Mouse (Mus musculus): ENCODE measurements around the gene Samd14. TPM values are rescaled to one million over a fixed set of nuclear protein-coding genes. Genes with fewer than 3 reads are reported as not detected.

Gene Samd14
- polyA plus RNA-seq, 1 experiment: 135 TPM

DNA sequence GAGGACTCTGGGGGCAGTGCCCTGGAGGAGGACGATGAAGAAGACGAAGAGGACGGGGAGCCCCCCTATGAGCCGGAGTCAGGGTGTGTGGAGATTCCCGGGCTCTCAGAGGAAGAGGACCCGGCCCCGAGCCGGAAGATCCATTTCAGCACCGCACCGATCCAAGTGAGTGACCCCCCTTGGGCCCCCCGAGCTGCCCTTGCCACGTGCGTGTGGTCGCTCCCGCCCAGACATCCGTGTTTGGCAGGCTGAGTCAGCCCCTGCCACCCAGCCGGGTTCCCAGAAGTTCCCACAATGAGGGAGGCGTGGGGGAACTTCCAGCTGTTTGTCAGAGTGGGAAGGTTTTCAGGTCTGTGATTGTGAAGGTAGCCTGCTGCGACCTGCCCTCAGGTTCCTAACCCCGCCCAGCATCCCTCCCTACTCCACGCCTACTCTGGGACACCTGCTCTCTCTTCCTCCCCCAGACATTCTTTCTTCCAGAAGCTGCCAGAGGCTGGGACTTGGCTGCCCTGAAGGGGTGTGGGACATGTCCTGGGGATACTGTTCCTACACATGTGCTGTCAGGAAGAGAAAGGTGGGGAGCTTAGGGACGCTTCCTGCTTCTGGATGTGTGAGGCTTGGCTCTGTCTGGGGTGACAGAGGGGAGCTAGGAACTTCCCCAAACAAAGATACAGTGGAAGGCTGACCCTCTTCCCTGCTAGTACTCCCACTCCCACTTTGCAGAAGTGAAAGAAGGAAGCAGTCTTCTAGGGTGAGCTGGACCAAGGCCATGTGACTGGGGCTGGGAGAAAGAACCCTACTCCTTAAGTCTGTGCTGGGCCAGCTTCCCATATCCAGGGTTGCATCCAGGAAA lies 16.7 kb upstream of the Samd14 start:
- Histone ChIP-seq H3K27me3 (ENCODE audit: control insufficient read depth) (peaks cover 10% of the 10 kb centered on the region; the same call in 1 of the 2 replicates), H3K9me3 (ENCODE audit: control insufficient read depth, low read length) (no peaks in the 10 kb centered on the region), H3K36me3 (ENCODE audit: control insufficient read depth) (peaks cover 53% of the 10 kb centered on the region), H3K4me1 (ENCODE audit: control insufficient read depth) (peaks cover 94% of the 10 kb centered on the region), H3K4me3 (replicated peaks) (peak overlapping the region; percentile 86)
- TF ChIP-seq GATA1 (IDR thresholded peaks at IDR 0.05; ENCODE audit: low read length) (no peak), TAL1 (IDR thresholded peaks at IDR 0.05; ENCODE audit: low read length) (no peak)

DNA sequence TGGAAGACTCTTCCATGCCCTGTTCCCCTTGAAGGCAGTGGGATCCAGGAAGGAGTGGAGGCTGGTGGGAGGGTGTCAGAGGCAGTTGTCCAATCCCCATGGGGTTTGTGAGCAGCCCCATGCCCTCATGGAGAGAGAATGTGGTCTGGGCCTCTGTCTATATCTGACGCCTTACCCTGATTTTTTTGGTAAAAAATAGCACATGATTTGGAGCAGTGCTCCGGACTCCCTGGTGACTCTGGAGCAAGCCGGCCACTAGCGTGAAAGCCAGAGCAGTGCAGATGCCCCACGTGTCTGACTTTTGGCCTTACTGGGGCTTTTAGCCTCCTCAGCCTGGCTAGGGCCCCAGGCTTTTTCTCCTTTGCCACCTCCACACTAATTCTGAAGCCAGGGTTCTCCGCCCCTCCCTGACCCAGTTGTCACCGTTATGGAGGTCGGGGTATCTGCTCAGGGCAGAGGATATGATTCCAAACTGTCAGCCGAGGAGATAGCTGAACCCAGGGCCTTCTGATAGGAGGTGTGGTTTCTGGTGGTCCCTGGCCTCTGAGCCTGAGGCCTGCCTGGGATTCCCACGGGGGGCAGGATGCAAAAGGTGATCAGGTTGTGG lies 15.4 kb upstream of the Samd14 start:
- Histone ChIP-seq H3K9me3 (ENCODE audit: control insufficient read depth, low read length) (no peaks in the 10 kb centered on the region), H3K36me3 (ENCODE audit: control insufficient read depth) (peaks cover 66% of the 10 kb centered on the region), H3K4me1 (ENCODE audit: control insufficient read depth) (peaks cover 94% of the 10 kb centered on the region), H3K27me3 (ENCODE audit: control insufficient read depth) (peaks cover 10% of the 10 kb centered on the region; the same call in 1 of the 2 replicates), H3K4me3 (replicated peaks) (peak overlapping the region; percentile 86)
- TF ChIP-seq TAL1 (IDR thresholded peaks at IDR 0.05; ENCODE audit: low read length): no peak
- no peak for TF ChIP-seq GATA1 (IDR thresholded peaks at IDR 0.05; ENCODE audit: low read length)

DNA sequence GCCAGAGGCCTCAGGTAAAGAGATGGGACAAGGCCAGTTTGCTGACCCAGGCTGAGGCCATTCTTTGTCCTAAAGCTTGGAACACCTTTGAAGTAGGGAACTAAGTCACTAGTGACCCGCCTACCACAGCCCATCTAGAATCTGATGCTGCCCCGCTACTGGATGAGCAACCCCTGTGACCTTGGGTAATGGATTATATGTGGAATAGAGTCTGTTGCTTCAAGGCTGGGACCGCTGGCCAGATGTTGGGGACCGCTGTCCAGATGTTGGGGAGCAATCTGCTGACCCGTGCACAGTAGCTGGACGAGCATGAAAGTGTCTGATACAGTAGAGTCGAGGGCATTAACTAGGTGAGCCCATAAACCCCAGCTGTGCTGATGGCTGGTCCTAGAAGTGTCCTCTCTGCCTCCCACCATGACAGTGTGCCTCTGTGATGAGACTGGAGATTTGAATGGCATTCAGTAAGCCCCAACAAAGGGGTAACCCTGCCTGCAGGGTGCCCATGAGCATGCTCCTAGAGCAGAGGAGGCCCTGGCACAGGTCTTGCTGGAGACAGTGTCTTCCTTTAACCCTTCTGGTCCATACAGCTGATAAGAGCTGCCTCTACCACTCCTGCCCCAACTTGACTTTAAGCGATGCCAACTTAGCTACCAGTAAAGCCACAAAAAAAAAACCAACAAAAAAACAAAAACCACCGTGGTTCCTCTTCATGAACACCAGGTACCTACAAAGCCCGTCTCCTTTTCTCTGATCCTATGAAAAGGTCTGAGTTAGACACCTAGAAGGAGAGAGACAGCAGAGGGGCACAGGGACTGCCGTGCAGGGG lies 14.5 kb upstream of the Samd14 start:
- peaks cover 94% of the 10 kb centered on the region for H3K4me1 ChIP-seq (ENCODE audit: control insufficient read depth)
- H3K27me3 ChIP-seq (ENCODE audit: control insufficient read depth): peaks cover 10% of the 10 kb centered on the region; the same call in 1 of the 2 replicates
- H3K36me3 ChIP-seq (ENCODE audit: control insufficient read depth): peaks cover 74% of the 10 kb centered on the region
- H3K4me3 ChIP-seq (replicated peaks): peak overlapping the region; percentile 86
- TF ChIP-seq TAL1 (IDR thresholded peaks at IDR 0.05; ENCODE audit: low read length) (no peak), GATA1 (IDR thresholded peaks at IDR 0.05; ENCODE audit: low read length) (no peak)
- H3K9me3 ChIP-seq (ENCODE audit: control insufficient read depth, low read length): no peaks in the 10 kb centered on the region

DNA sequence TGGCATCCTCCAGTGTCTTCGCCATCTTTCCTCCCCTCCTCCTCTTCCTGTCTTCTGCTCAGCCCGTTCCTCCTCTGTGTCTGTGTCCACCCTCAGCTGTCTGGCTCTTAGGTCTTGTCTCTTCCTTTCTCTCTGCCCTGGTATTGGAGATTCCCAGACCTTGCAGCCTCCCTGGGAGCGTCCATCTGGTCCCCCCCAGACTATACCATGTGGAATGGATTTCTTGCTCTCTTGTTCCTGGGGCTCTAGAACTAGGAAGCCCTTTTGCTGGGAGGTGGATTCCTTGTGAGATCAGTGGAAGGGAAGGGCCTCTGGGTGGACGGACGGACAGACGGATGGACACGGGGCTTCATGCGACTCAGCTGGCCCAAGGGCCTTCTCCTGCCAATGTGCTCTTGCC lies 13.6 kb upstream of the Samd14 start:
- Histone ChIP-seq H3K27me3 (ENCODE audit: control insufficient read depth) (peaks cover 10% of the 10 kb centered on the region; the same call in 1 of the 2 replicates), H3K4me1 (ENCODE audit: control insufficient read depth) (peaks cover 98% of the 10 kb centered on the region), H3K9me3 (ENCODE audit: control insufficient read depth, low read length) (no peaks in the 10 kb centered on the region), H3K36me3 (ENCODE audit: control insufficient read depth) (peaks cover 84% of the 10 kb centered on the region), H3K4me3 (replicated peaks) (peak overlapping the region; percentile 86)
- TF ChIP-seq GATA1 (IDR thresholded peaks at IDR 0.05; ENCODE audit: low read length): no peak
- TF ChIP-seq TAL1 (IDR thresholded peaks at IDR 0.05; ENCODE audit: low read length): no peak

DNA sequence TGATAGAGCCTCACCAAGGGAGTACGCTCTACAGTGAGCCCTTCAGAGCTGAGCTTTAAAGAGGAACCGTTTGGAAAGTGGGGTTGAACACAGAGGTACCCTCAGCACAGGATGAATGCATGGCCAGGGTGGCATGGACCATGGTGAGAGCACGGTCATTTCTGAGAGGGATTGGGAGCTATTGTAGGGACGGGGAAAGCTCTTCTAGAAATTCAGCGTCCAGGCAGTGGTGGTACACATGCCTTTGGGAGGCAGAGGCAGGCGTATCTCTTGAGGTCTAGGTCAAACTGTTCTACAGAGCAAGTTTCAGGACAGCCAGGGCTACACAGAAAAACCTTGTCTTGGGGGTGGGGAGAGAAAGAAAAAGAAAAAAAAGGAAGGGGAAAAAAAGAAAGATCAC lies 12.7 kb upstream of the Samd14 start:
- Histone ChIP-seq H3K36me3 (ENCODE audit: control insufficient read depth) (peaks cover 93% of the 10 kb centered on the region), H3K9me3 (ENCODE audit: control insufficient read depth, low read length) (no peaks in the 10 kb centered on the region), H3K27me3 (ENCODE audit: control insufficient read depth) (peaks cover 6% of the 10 kb centered on the region; the same call in 1 of the 2 replicates), H3K4me3 (replicated peaks) (peak overlapping the region; percentile 67), H3K4me1 (ENCODE audit: control insufficient read depth) (peaks cover 100% of the 10 kb centered on the region)
- no peak for TF ChIP-seq TAL1 (IDR thresholded peaks at IDR 0.05; ENCODE audit: low read length)

DNA sequence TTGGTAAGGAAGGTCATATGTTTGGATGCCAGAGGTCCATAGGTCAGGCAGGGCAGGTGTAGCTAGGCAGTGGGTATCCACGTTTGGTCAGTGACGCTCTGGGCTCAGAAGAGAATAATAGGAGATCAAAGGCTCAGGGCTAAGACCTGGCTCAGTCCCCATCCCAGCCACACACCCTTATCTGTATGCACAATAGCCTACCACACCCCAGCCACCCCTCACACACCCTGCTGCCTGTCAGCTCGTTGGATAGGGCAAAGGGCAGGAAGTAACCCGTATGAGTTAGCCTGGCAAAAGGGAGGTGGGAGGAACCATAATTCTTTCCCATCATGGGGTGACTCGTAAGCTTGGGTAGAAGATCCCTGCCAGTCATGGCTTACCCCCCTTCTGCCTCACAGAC lies 12.1 kb upstream of the Samd14 start:
- Histone ChIP-seq H3K4me1 (ENCODE audit: control insufficient read depth) (peaks cover 100% of the 10 kb centered on the region), H3K9me3 (ENCODE audit: control insufficient read depth, low read length) (no peaks in the 10 kb centered on the region), H3K36me3 (ENCODE audit: control insufficient read depth) (peaks cover 99% of the 10 kb centered on the region), H3K4me3 (replicated peaks) (peak overlapping the region; percentile 67), H3K27me3 (ENCODE audit: control insufficient read depth) (no peaks in the 10 kb centered on the region; the same call in 1 of the 2 replicates)
- TF ChIP-seq TAL1 (IDR thresholded peaks at IDR 0.05; ENCODE audit: low read length) (peak; percentile 55), GATA1 (IDR thresholded peaks at IDR 0.05; ENCODE audit: low read length) (peak; percentile 86)

DNA sequence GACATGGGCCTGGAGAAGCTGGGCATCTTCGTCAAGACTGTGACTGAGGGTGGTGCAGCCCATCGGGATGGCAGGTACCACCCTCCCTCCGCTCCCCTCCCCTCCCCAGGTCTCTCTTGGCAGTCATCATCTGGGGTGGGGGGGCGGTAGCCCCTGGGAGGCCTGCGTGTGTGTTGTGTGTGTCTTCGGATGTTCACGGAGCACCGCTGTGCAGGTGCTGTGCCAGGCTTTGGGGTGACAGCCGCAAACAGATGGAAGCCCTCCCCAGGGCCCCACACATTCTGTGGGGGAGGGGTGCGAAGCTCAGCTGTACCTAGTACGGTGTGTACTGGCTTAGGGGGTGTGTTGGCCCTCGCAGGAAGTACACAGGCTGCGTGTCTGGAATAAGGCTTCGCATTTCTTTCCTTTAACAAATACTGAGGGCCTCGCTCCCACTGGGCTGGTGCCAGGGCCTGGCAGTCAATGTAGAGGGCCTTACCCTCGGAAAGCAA lies 11.6 kb upstream of the Samd14 start:
- H3K4me1 ChIP-seq (ENCODE audit: control insufficient read depth): peaks cover 100% of the 10 kb centered on the region
- H3K9me3 ChIP-seq (ENCODE audit: control insufficient read depth, low read length): no peaks in the 10 kb centered on the region
- TF ChIP-seq TAL1 (IDR thresholded peaks at IDR 0.05; ENCODE audit: low read length) (no peak), GATA1 (IDR thresholded peaks at IDR 0.05; ENCODE audit: low read length) (no peak)
- peak overlapping the region; percentile 67 for H3K4me3 ChIP-seq (replicated peaks)
- H3K36me3 ChIP-seq (ENCODE audit: control insufficient read depth): peaks cover 100% of the 10 kb centered on the region
- H3K27me3 ChIP-seq (ENCODE audit: control insufficient read depth): no peaks in the 10 kb centered on the region

DNA sequence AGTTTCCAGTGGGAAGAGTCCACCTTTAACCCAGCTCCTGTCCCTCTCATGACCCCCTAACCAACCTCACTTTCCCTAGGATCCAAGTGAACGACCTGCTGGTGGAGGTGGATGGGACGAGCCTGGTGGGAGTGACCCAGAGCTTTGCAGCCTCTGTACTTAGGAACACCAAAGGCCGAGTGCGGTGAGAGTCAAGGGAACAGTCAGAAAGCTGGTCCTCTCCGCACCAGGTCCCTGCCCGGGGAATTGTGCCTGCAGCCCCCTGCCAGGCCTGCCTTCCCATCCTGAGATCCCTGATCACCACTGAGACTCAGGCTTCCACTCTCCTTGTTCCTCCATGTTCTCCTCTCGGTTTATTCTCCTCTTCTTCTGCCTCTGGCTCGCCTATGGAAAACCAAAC lies 9.6 kb upstream of the Samd14 start:
- no peak for TF ChIP-seq TAL1 (IDR thresholded peaks at IDR 0.05; ENCODE audit: low read length)
- TF ChIP-seq GATA1 (IDR thresholded peaks at IDR 0.05; ENCODE audit: low read length): no peak
- H3K36me3 ChIP-seq (ENCODE audit: control insufficient read depth): peaks cover 100% of the 10 kb centered on the region

More for the DNA sequence above, 9.6 kb upstream of the Samd14 start:
- Histone ChIP-seq H3K9me3 (ENCODE audit: control insufficient read depth, low read length) (no peaks in the 10 kb centered on the region), H3K27me3 (ENCODE audit: control insufficient read depth) (no peaks in the 10 kb centered on the region), H3K4me1 (ENCODE audit: control insufficient read depth) (peaks cover 100% of the 10 kb centered on the region), H3K4me3 (replicated peaks) (no peak overlapping the region)

All from erythroblast, embryonic 14.5 days (primary cell).